Mouse (Mus musculus) embryonic facial prominence, embryonic 15.5 days (tissue): ENCODE measurements around the gene Zfp758. TPM values are rescaled to one million over a fixed set of nuclear protein-coding genes. Genes with fewer than 3 reads are reported as not detected.
A peak's percentile ranks its signal among the peaks of the same experiment; 100 is the strongest.

Source experiments
- ATAC-seq: fragments of 200-750 bp; cut with Nextera tagmentation; 2 replicates; pipeline ENCODE4 v1.8.0; 2017; ENCODE audit warnings: low read depth, moderate TSS enrichment; ENCODE audit not compliant: insufficient number of reproducible peaks, low FRiP score, low TSS enrichment
- H3K27ac ChIP-seq: fragments of 300-500 bp; sonication (generic); replicated peaks from 2 replicates; pipeline ENCODE4 v1.5.1; 2015; ENCODE audit warnings: mild to moderate bottlenecking, inconsistent platforms
- H3K27me3 ChIP-seq: fragments of 300-500 bp; sonication (generic); 2 replicates; pipeline ENCODE4 v1.6.1; 2015; ENCODE audit warnings: inconsistent platforms
- H3K36me3 ChIP-seq: fragments of 300-500 bp; sonication (generic); 2 replicates; pipeline ENCODE4 v1.6.1; 2015; ENCODE audit warnings: mild to moderate bottlenecking, inconsistent platforms
- H3K4me1 ChIP-seq: fragments of 300-500 bp; sonication (generic); 2 replicates; pipeline ENCODE4 v1.6.1; 2015; ENCODE audit warnings: inconsistent platforms
- H3K4me2 ChIP-seq: fragments of 300-500 bp; sonication (generic); replicated peaks from 2 replicates; pipeline ENCODE4 v1.6.1; 2015; ENCODE audit warnings: mild to moderate bottlenecking, inconsistent platforms
- H3K4me3 ChIP-seq: fragments of 300-500 bp; sonication (generic); replicated peaks from 2 replicates; pipeline ENCODE4 v1.5.1; 2015; ENCODE audit warnings: mild to moderate bottlenecking, inconsistent platforms
- H3K9ac ChIP-seq: fragments of 300-500 bp; sonication (generic); 2 replicates; pipeline ENCODE4 v1.6.1; 2015; ENCODE audit warnings: inconsistent platforms
- H3K9me3 ChIP-seq: fragments of 300-500 bp; sonication (generic); replicated peaks from 2 replicates; pipeline ENCODE4 v1.6.1; 2016; ENCODE audit warnings: inconsistent platforms
- WGBS: fragments of 180-500 bp; shearing (Covaris S2); methylation state at CpG from one replicate; pipeline ENCODE4 v1.1.7; 2015; 5-methylcytosine and 5-hydroxymethylcytosine counted together
- polyA plus RNA-seq: library from polyadenylated mRNA; unstranded; fragments of >200 nt; fragmentation: Nextera tagmentation; extraction: Ambion mirVana; gene quantifications from 2 replicates; pipeline ENCODE4 v1.2.1, GENCODE M21; 2015

Gene Zfp758
- polyA plus RNA-seq, 1 experiment from 2014 or later: 9.1 TPM

GRCm38 (mm10) chr17:22424636-22425354, 63.5 kb downstream of the Zfp758 start:
- Histone ChIP-seq H3K4me1 (peaks cover 3% of the 10 kb centered on the region; the same call in 1 of the 2 replicates), H3K27me3 (no peaks in the 10 kb centered on the region), H3K36me3 (no peaks in the 10 kb centered on the region), H3K9me3 (no peaks in the 10 kb centered on the region), H3K4me2 (peak overlapping the region; percentile 69), H3K27ac (no peak overlapping the region), H3K9ac (no peak overlapping the region), H3K4me3 (peak overlapping the region; percentile 69)
- no peak for ATAC-seq
- 2% methylated on average over 12 of the region's 12 CpGs for WGBS

Other genes starting within 250 kb of the Zfp758 start
- gene Zfp947, start 195.3 kb upstream of the Zfp758 start, polyA plus RNA-seq: 1.7 and 1.9 TPM in 2 replicates
- gene Zfp994, start 135.8 kb upstream of the Zfp758 start, polyA plus RNA-seq: 2.1 and 2.2 TPM in 2 replicates
- 9.2 and 10.2 TPM in 2 replicates for gene CT030661.1, start 46.6 kb upstream of the Zfp758 start, polyA plus RNA-seq
- 13.0 and 13.5 TPM in 2 replicates for gene Zfp944, start 53 bp upstream of the Zfp758 start, polyA plus RNA-seq
- 11.9 and 12.1 TPM in 2 replicates for gene Zfp946, start 62.8 kb downstream of the Zfp758 start, polyA plus RNA-seq
- gene Vmn2r111, start 212.0 kb downstream of the Zfp758 start, polyA plus RNA-seq: not detected in 2 replicates
- gene Vmn2r112, start 239.5 kb downstream of the Zfp758 start, polyA plus RNA-seq: not detected in 2 replicates